Mouse (Mus musculus) hindbrain, embryonic 10.5 days (tissue): ENCODE data around the gene Bricd5. TPM values are rescaled to one million over a fixed set of nuclear protein-coding genes. Genes with fewer than 3 reads are reported as not detected.

Experiments
- polyA plus RNA-seq: library from polyadenylated mRNA; unstranded; fragments of >200 nt; fragmentation: Nextera tagmentation; extraction: Ambion mirVana; gene quantifications from 2 replicates; pipeline ENCODE4 v1.2.1, GENCODE M21; 2016

The Bricd5 gene
- polyA plus RNA-seq, 1 experiment from 2014 or later = 0.61 TPM

Other genes with a start within 250 kb of the Bricd5 start
- gene Ccnf, start 222.4 kb upstream of the Bricd5 start, polyA plus RNA-seq = 97.9 and 115 TPM in 2 replicates
- not detected in 2 replicates for gene Abca17, start 122.8 kb upstream of the Bricd5 start, polyA plus RNA-seq
- gene Abca3, start 121.9 kb upstream of the Bricd5 start, polyA plus RNA-seq = 10.2 and 13.7 TPM in 2 replicates
- 423 and 452 TPM in 2 replicates for gene Rnps1, start 59.3 kb upstream of the Bricd5 start, polyA plus RNA-seq
- 74.9 and 77.3 TPM in 2 replicates for gene Eci1, start 47.2 kb upstream of the Bricd5 start, polyA plus RNA-seq
- 3.0 and 4.3 TPM in 2 replicates for gene Dnase1l2, start 30.8 kb upstream of the Bricd5 start, polyA plus RNA-seq
- gene E4f1, start 3.6 kb upstream of the Bricd5 start, polyA plus RNA-seq = 37.8 and 40.1 TPM in 2 replicates
- gene Pgp, start 3.5 kb upstream of the Bricd5 start, polyA plus RNA-seq = 80.9 and 81.8 TPM in 2 replicates
- gene Mlst8, start 5.2 kb downstream of the Bricd5 start, polyA plus RNA-seq = 35.1 and 36.0 TPM in 2 replicates
- gene Caskin1, start 14.7 kb downstream of the Bricd5 start, polyA plus RNA-seq = 6.8 and 10.2 TPM in 2 replicates
- gene Traf7, start 54.1 kb downstream of the Bricd5 start, polyA plus RNA-seq = 93.6 and 96.4 TPM in 2 replicates
- 1.8 and 3.0 TPM in 2 replicates for gene Rab26, start 60.3 kb downstream of the Bricd5 start, polyA plus RNA-seq
- 11.9 and 21.7 TPM in 2 replicates for gene Pkd1, start 76.0 kb downstream of the Bricd5 start, polyA plus RNA-seq
- gene Tsc2, start 158.7 kb downstream of the Bricd5 start, polyA plus RNA-seq = 64.1 and 86.9 TPM in 2 replicates
- 19.9 and 27.1 TPM in 2 replicates for gene Nthl1, start 158.8 kb downstream of the Bricd5 start, polyA plus RNA-seq
- gene Slc9a3r2, start 176.4 kb downstream of the Bricd5 start, polyA plus RNA-seq = 34.2 and 39.2 TPM in 2 replicates
- not detected in 2 replicates for gene Npw, start 184.6 kb downstream of the Bricd5 start, polyA plus RNA-seq
- gene Zfp598, start 195.8 kb downstream of the Bricd5 start, polyA plus RNA-seq = 26.2 and 28.6 TPM in 2 replicates
- gene Syngr3, start 216.1 kb downstream of the Bricd5 start, polyA plus RNA-seq = 9.2 and 15.1 TPM in 2 replicates
- gene Gfer, start 222.3 kb downstream of the Bricd5 start, polyA plus RNA-seq = 49.7 and 50.9 TPM in 2 replicates
- 1.5 and 1.8 TPM in 2 replicates for gene Noxo1, start 222.3 kb downstream of the Bricd5 start, polyA plus RNA-seq
- gene Tbl3, start 233.8 kb downstream of the Bricd5 start, polyA plus RNA-seq = 133 and 140 TPM in 2 replicates
- gene Rnf151, start 244.2 kb downstream of the Bricd5 start, polyA plus RNA-seq = 0.22 TPM in 2 replicates
- gene Rps2, start 244.2 kb downstream of the Bricd5 start, polyA plus RNA-seq = 1,403 and 1,781 TPM in 2 replicates